Mouse (Mus musculus): ENCODE measurements around the gene Hopx. TPM values are rescaled to one million over a fixed set of nuclear protein-coding genes. Genes with fewer than 3 reads are reported as not detected.

Gene Hopx
- polyA plus RNA-seq, 1 experiment from 2014 or later, result 0.82 TPM

DNA sequence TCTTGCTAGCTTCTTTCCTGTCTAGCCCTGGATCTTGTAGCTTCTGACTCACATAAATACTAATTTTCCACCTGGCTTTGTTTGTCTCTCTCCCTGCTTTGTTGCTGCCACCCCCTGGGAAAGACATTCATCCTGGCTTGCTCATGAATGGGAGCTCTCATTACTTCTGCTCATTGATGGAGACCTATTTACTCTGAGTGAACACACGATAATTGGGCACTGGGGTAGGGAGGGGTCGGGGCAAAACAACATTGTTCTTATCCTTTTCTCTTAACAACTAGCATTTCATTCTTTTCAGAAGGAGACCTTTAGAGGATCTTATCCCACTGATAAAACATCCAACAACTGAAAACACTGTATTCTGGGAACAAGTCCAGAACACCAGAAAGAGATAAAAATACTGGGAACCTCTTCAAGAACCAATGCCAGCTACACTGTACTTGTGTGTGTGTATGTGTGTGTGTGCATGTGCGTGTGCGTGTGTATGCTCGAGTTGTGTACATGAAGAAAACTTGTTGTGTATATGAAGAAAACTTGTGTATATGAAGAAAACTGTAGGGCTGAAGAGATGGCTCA, 24.3 kb downstream of the Hopx start:
- no peaks in the 10 kb centered on the region for H3K36me3 ChIP-seq (ENCODE audit: control insufficient read depth, insufficient read depth, low read length)
- WGBS, result 58% methylated on average over 5 of the region's 5 CpGs
- ATAC-seq (ENCODE audit: low FRiP score, low TSS enrichment), result no peak
- no peaks in the 10 kb centered on the region for H3K9me3 ChIP-seq (ENCODE audit: control insufficient read depth, low read length)
- H3K4me1 ChIP-seq (ENCODE audit: control insufficient read depth, insufficient read depth, low read length), result 0 out of 2 replicates have a peak, but pooled peaks cover 8% of the 10 kb centered on the region
- H3K9ac ChIP-seq (replicated peaks; ENCODE audit: low read length), result no peak overlapping the region
- no peak overlapping the region for H3K4me3 ChIP-seq (replicated peaks; ENCODE audit: low read depth, low read length)
- no peak overlapping the region for H3K4me2 ChIP-seq (ENCODE audit: low read length)
- H3K27me3 ChIP-seq (ENCODE audit: control insufficient read depth, insufficient read depth, low read length), result peaks cover 27% of the 10 kb centered on the region
- H3K27ac ChIP-seq (replicated peaks; ENCODE audit: low read depth, low read length), result no peak overlapping the region
- DNase-seq, result peak; percentile 27

DNA sequence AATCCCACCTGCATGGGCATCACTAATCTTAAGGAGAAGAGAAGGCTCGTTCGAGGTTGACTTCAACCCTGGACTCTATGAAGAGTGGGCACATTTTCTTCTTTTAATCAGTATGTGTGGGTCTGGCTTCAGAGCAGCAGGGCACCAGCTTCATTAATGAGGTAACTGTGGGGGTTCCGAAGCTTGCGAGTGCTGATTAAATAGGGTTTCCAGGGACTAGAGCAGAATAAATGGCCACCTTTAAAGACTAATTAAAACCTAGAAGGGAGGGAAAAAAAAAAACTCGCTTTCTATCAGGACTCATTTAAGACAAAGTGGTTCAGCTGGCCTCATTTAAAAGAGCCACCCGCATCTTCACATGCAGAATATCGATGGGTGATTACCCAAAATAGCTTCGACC, 25.0 kb downstream of the Hopx start:
- DNase-seq (peak; percentile 24), ATAC-seq (ENCODE audit: low FRiP score, low TSS enrichment) (no peak)
- no peak overlapping the region for H3K9ac ChIP-seq (replicated peaks; ENCODE audit: low read length)
- H3K27ac ChIP-seq (replicated peaks; ENCODE audit: low read depth, low read length), result no peak overlapping the region
- peaks cover 20% of the 10 kb centered on the region for H3K27me3 ChIP-seq (ENCODE audit: control insufficient read depth, insufficient read depth, low read length)
- H3K4me1 ChIP-seq (ENCODE audit: control insufficient read depth, insufficient read depth, low read length), result 0 out of 2 replicates have a peak, but pooled peaks cover 5% of the 10 kb centered on the region
- H3K4me3 ChIP-seq (replicated peaks; ENCODE audit: low read depth, low read length), result no peak overlapping the region
- no peaks in the 10 kb centered on the region for H3K36me3 ChIP-seq (ENCODE audit: control insufficient read depth, insufficient read depth, low read length)
- H3K9me3 ChIP-seq (ENCODE audit: control insufficient read depth, low read length), result no peaks in the 10 kb centered on the region
- WGBS, result 36% methylated on average over 8 of the region's 8 CpGs
- H3K4me2 ChIP-seq (ENCODE audit: low read length), result no peak overlapping the region

DNA sequence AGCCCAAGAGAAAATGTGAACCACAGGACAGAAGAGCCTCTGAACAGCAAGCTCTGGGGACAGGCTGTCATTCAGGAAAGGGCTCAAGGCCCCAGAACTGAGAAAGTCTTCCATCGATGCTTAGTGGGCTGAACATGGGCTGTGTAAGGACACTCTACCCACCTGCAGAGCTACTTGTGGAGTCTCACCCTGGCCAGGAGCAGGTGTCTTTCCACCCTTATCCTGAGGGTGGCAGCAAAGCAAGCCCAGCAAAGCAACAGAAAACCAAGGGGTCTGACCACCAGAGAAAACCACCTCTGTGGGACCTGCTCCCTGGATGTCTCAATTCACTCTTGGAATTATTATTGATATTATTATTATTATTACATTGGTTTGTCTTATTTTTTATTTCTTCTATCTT, 25.6 kb downstream of the Hopx start:
- Histone ChIP-seq H3K9me3 (ENCODE audit: control insufficient read depth, low read length) (no peaks in the 10 kb centered on the region), H3K4me2 (ENCODE audit: low read length) (no peak overlapping the region), H3K9ac (replicated peaks; ENCODE audit: low read length) (no peak overlapping the region), H3K4me1 (ENCODE audit: control insufficient read depth, insufficient read depth, low read length) (0 out of 2 replicates have a peak, but pooled peaks cover 2% of the 10 kb centered on the region), H3K27me3 (ENCODE audit: control insufficient read depth, insufficient read depth, low read length) (peaks cover 15% of the 10 kb centered on the region), H3K4me3 (replicated peaks; ENCODE audit: low read depth, low read length) (no peak overlapping the region), H3K27ac (replicated peaks; ENCODE audit: low read depth, low read length) (no peak overlapping the region), H3K36me3 (ENCODE audit: control insufficient read depth, insufficient read depth, low read length) (no peaks in the 10 kb centered on the region)
- DNase-seq (peak; percentile 68), ATAC-seq (ENCODE audit: low FRiP score, low TSS enrichment) (no peak)
- WGBS, result 58% methylated on average over 1 of the region's 1 CpGs

DNA sequence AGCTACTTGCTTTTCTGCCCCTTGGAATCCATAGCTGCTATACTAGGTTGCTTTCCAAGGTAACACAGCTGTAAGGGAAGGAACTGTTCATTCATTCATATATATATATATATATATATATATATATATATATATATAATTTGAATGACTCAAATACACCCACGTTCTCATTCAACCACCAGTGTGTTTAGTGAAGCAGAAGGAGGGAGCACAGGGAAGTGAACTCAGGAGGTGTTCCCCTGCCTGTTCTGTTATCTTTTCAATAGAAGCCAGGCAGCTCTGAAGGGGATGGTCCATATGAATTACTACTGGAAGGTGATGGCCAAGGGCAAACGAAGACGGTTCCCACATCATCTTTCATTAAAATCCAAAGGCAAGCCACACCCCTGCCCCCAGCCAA, 27.8 kb downstream of the Hopx start:
- Histone ChIP-seq H3K9me3 (ENCODE audit: control insufficient read depth, low read length) (no peaks in the 10 kb centered on the region), H3K9ac (replicated peaks; ENCODE audit: low read length) (no peak overlapping the region), H3K4me1 (ENCODE audit: control insufficient read depth, insufficient read depth, low read length) (0 out of 2 replicates have a peak, but pooled peaks cover 2% of the 10 kb centered on the region), H3K4me2 (ENCODE audit: low read length) (no peak overlapping the region), H3K27me3 (ENCODE audit: control insufficient read depth, insufficient read depth, low read length) (0 out of 2 replicates have a peak, but pooled peaks cover 3% of the 10 kb centered on the region), H3K4me3 (replicated peaks; ENCODE audit: low read depth, low read length) (no peak overlapping the region), H3K36me3 (ENCODE audit: control insufficient read depth, insufficient read depth, low read length) (no peaks in the 10 kb centered on the region), H3K27ac (replicated peaks; ENCODE audit: low read depth, low read length) (no peak overlapping the region)
- no peak for ATAC-seq (ENCODE audit: low FRiP score, low TSS enrichment)
- 86% methylated on average over 3 of the region's 3 CpGs for WGBS
- DNase-seq, result no peak

DNA sequence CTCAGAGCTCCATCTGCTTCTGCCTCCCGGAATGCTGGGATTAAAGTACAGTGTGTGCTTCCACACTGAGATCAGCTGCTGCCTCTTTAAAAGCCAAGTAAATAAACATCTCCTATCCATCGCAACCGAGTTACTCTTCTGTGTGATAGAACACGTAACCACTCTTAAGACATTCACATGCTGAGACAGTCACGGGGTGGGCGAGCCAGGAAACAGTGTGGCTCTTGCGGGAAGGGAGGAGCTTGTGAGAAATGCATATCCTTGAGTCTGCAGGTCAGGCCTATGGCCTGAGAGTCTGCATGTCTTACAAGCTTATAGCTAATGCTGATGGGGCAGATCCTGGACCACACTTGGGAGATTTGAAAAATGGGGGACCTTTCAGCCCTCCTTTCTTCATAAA, 28.4 kb downstream of the Hopx start:
- WGBS, result 91% methylated on average over 7 of the region's 7 CpGs
- ATAC-seq (ENCODE audit: low FRiP score, low TSS enrichment) (no peak), DNase-seq (no peak)
- H3K4me2 ChIP-seq (ENCODE audit: low read length), result no peak overlapping the region
- H3K36me3 ChIP-seq (ENCODE audit: control insufficient read depth, insufficient read depth, low read length), result no peaks in the 10 kb centered on the region
- H3K9me3 ChIP-seq (ENCODE audit: control insufficient read depth, low read length), result no peaks in the 10 kb centered on the region
- no peak overlapping the region for H3K27ac ChIP-seq (replicated peaks; ENCODE audit: low read depth, low read length)
- no peak overlapping the region for H3K9ac ChIP-seq (replicated peaks; ENCODE audit: low read length)
- 0 out of 2 replicates have a peak, but pooled peaks cover 3% of the 10 kb centered on the region for H3K27me3 ChIP-seq (ENCODE audit: control insufficient read depth, insufficient read depth, low read length)
- no peak overlapping the region for H3K4me3 ChIP-seq (replicated peaks; ENCODE audit: low read depth, low read length)
- 0 out of 2 replicates have a peak, but pooled peaks cover 2% of the 10 kb centered on the region for H3K4me1 ChIP-seq (ENCODE audit: control insufficient read depth, insufficient read depth, low read length)

DNA sequence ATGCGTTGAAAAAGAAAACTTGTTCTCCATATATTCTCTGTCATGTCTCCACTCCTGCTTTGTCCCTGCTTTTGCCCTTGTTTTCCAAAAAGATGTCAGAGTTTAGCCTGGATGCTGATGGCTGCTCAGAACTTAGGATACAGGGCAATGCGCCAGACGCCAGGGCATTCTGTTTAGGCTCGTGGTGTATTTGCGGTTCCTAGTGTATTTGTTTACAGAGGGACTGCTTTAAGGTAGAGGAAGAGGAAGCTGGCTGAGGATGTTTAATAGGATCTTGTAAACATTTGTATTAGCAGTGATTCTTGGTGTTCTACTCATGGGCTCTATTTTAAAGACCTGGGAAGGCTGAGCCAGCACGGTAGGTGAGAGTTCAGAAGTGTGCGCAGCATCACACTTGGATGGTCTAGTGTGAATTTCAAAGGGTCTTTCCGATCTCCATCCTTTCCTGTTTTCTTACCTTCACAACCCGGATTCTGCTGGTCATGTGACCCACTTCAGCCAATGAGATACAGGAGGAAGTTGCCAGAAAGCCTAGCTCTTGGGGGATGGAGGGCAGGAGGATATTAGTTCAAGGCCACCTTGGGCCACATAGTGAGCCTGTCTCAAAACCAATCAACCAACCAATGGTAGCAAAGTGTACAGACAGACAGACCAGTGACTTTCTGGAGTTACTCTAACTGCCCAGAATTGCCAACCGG, 29.0 kb downstream of the Hopx start:
- H3K9ac ChIP-seq (replicated peaks; ENCODE audit: low read length), result no peak overlapping the region
- H3K27me3 ChIP-seq (ENCODE audit: control insufficient read depth, insufficient read depth, low read length), result 0 out of 2 replicates have a peak, but pooled peaks cover 3% of the 10 kb centered on the region
- H3K4me2 ChIP-seq (ENCODE audit: low read length), result no peak overlapping the region
- no peaks in the 10 kb centered on the region for H3K9me3 ChIP-seq (ENCODE audit: control insufficient read depth, low read length)
- WGBS, result 93% methylated on average over 10 of the region's 10 CpGs
- DNase-seq (no peak), ATAC-seq (ENCODE audit: low FRiP score, low TSS enrichment) (no peak)
- H3K36me3 ChIP-seq (ENCODE audit: control insufficient read depth, insufficient read depth, low read length), result no peaks in the 10 kb centered on the region
- H3K27ac ChIP-seq (replicated peaks; ENCODE audit: low read depth, low read length), result no peak overlapping the region
- H3K4me3 ChIP-seq (replicated peaks; ENCODE audit: low read depth, low read length), result no peak overlapping the region
- H3K4me1 ChIP-seq (ENCODE audit: control insufficient read depth, insufficient read depth, low read length), result 0 out of 2 replicates have a peak, but pooled peaks cover 2% of the 10 kb centered on the region

DNA sequence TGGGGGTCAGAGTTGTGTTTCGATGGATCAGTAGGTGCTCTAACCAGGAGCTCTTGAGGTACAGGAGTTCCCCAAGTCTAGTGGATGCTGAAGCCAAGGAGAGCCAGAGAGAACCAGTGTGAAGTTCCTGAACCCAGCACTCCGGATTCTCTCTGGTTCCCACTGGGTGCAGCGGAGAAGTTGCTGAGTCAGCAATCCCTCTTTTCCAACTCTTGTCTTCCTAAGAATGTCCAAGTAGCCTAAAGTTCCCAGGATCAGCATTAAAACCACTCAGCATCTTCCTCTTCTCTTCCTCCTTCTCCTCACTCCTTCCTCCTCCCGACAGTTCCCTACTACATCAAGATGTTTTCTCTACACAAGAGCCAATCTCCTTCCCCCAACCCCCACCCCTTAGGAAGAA, 30.5 kb downstream of the Hopx start:
- Histone ChIP-seq H3K9ac (replicated peaks; ENCODE audit: low read length) (no peak overlapping the region), H3K36me3 (ENCODE audit: control insufficient read depth, insufficient read depth, low read length) (no peaks in the 10 kb centered on the region), H3K9me3 (ENCODE audit: control insufficient read depth, low read length) (no peaks in the 10 kb centered on the region), H3K4me2 (ENCODE audit: low read length) (no peak overlapping the region), H3K27ac (replicated peaks; ENCODE audit: low read depth, low read length) (no peak overlapping the region), H3K4me3 (replicated peaks; ENCODE audit: low read depth, low read length) (no peak overlapping the region), H3K4me1 (ENCODE audit: control insufficient read depth, insufficient read depth, low read length) (no peaks in the 10 kb centered on the region), H3K27me3 (ENCODE audit: control insufficient read depth, insufficient read depth, low read length) (no peaks in the 10 kb centered on the region)
- ATAC-seq (ENCODE audit: low FRiP score, low TSS enrichment) (no peak), DNase-seq (no peak)
- 93% methylated on average over 4 of the region's 4 CpGs for WGBS

DNA sequence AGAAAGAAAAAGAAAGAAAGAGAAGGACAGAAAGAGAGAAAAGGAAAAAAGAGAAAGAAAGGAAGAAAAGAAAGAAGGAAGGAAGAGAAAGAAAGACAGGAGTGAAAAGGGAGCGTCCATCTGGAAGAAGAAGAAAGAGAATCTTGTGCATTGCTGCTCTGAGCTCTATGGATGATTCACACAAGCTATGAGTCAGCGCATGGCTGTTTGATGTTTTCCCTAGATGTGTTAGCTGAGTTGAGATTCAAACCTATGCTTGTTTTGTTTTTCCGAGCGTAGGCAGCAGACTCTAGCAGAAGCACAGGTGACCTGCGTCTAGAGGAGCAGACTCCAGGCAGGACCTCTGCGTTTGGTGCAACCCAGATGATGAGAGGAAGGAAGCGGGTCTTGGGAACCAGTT, 32.2 kb downstream of the Hopx start:
- ATAC-seq (ENCODE audit: low FRiP score, low TSS enrichment), result no peak
- Histone ChIP-seq H3K4me2 (ENCODE audit: low read length) (no peak overlapping the region), H3K27me3 (ENCODE audit: control insufficient read depth, insufficient read depth, low read length) (no peaks in the 10 kb centered on the region), H3K4me3 (replicated peaks; ENCODE audit: low read depth, low read length) (no peak overlapping the region), H3K4me1 (ENCODE audit: control insufficient read depth, insufficient read depth, low read length) (no peaks in the 10 kb centered on the region), H3K36me3 (ENCODE audit: control insufficient read depth, insufficient read depth, low read length) (no peaks in the 10 kb centered on the region), H3K9me3 (ENCODE audit: control insufficient read depth, low read length) (no peaks in the 10 kb centered on the region), H3K27ac (replicated peaks; ENCODE audit: low read depth, low read length) (no peak overlapping the region), H3K9ac (replicated peaks; ENCODE audit: low read length) (no peak overlapping the region)
- whole genome bisulfite sequencing, result 92% methylated on average over 7 of the region's 7 CpGs
- no peak for DNase-seq

DNA sequence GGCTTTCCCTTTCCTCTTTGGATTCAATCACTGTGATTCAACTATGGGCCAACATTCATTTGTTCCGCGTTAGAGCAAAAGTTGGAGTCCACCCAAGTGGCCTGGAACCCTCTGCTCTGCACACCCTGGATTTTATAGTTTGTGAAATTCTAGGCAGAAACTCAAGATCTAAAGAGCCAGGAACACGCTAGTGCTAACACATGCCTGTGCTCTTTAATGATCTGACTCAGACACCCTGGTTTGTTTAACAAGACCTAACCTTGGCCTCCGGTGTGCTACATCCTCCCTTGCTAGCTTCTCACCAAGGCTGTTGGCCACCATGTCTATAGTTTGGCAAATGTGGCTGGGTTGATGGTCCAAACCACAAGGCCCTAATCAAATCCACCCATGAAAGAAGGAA, 34.2 kb downstream of the Hopx start:
- Histone ChIP-seq H3K9ac (replicated peaks; ENCODE audit: low read length) (no peak overlapping the region), H3K4me1 (ENCODE audit: control insufficient read depth, insufficient read depth, low read length) (no peaks in the 10 kb centered on the region), H3K4me2 (ENCODE audit: low read length) (no peak overlapping the region), H3K4me3 (replicated peaks; ENCODE audit: low read depth, low read length) (no peak overlapping the region), H3K27ac (replicated peaks; ENCODE audit: low read depth, low read length) (no peak overlapping the region), H3K9me3 (ENCODE audit: control insufficient read depth, low read length) (no peaks in the 10 kb centered on the region; the same call in 1 of the 2 replicates), H3K36me3 (ENCODE audit: control insufficient read depth, insufficient read depth, low read length) (no peaks in the 10 kb centered on the region), H3K27me3 (ENCODE audit: control insufficient read depth, insufficient read depth, low read length) (no peaks in the 10 kb centered on the region)
- 94% methylated on average over 4 of the region's 4 CpGs for WGBS
- DNase-seq (no peak), ATAC-seq (ENCODE audit: low FRiP score, low TSS enrichment) (no peak)
